Comparison of ENCODE assay signal across 25 mouse cellular contexts in the genomic region with DNA sequence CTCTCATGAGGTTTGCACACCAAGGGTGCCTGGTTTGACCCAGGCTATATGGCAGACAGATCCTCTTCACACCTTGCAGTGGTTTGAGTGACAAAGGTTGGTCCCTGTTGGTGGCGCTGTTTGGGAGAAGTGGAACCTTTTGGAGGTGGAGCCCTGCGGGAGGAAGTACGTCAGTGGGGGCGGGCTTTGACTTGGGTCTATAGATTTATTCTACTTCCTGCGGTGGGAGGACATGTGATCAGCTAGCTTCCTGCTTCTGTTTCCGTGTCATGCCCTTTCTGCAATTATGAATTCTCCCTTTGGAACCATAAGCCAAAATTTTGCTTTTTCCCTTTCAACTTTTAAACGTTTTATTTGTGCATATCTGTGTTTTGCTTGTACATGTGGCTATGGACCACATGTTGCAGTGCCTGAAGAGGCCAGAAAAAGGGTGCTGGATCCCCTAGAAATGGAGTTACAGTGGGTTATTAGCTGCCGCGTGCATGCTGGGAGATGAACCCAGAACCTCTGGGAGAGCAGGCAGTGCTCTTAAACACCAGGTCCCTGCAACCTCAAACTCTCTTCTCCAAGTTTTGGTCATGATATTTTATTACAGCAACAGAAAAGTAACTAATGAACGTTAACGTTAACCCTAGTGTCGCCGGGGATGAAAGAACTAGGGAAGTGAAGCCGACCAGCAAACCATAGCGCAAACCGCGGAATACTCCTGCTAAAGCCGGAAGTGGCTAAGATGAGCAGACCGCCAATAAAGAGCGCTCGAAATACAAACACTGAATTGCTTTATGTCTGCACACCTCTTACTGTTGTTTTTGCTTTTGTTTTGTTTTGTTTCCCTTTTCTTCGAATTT. TPM values are rescaled to one million over a fixed set of nuclear protein-coding genes. Genes with fewer than 3 reads are reported as not detected.
DNase-seq lines count a peak whose midpoint lies in the region; ATAC-seq and TF ChIP-seq lines count a peak whose summit lies in the region.
"Had no signal": no experiment of that assay in that cellular context is flagged by ENCODE, and none has a peak within 500 bp of the region (broad histone marks: within the 10 kb centered on the region; RNA-seq: fewer than 3 reads in every experiment).

No protein-coding gene starts in this region.

- peaks cover 23% of the 10 kb centered on the region for H3K9me3 ChIP-seq in ES-Bruce4 (replicated peaks; ENCODE audit: control insufficient read depth, insufficient read depth, low read length, poor library complexity, severe bottlenecking)
- H3K9me3 ChIP-seq: forebrain, embryonic 13.5 days; heart, embryonic 12.5 days; hindbrain, embryonic 15.5 days had no signal

- no peak for TF ChIP-seq EP300 in ES-Bruce4 (IDR thresholded peaks at IDR 0.05; ENCODE audit: insufficient read depth, low read depth, low read length)

- peak overlapping the region; percentile 52; the same call in 1 of the 2 replicates for H3K27ac ChIP-seq in ES-Bruce4 (ENCODE audit: insufficient read depth, low read length)
- H3K27ac ChIP-seq: forebrain, embryonic 13.5 days; hindbrain, embryonic 15.5 days; layer of hippocampus, adult 2 months; liver, embryonic 14.5 days had no signal

- peak; percentile 31 for DNase-seq in spleen, adult 12 weeks (ENCODE audit: low spot score)
- DNase-seq in spleen, postnatal 14 days (ENCODE audit: low spot score in 2 of 2), result no peak
- peak; percentile 62 for DNase-seq in thymus, postnatal 4 days
- DNase-seq in c-Kit-positive CD71-positive TER-119-positive erythroid progenitor cells, embryonic 14.5 days (ENCODE audit: low spot score), result no peak
- DNase-seq in adrenal gland, postnatal 36 days, result no peak
- DNase-seq: cerebellum, adult 11 months; cerebellum, postnatal 36 days; gastrocnemius, postnatal 36 days; right cerebral cortex, postnatal 25 days had no signal

- TF ChIP-seq CTCF in ES-Bruce4 (IDR thresholded peaks at IDR 0.05; ENCODE audit: low read depth, low read length), result peak; percentile 40

- TF ChIP-seq POLR2A in ES-Bruce4 (IDR thresholded peaks at IDR 0.05; ENCODE audit: insufficient read depth, low read length), result no peak

- H3K4me3 ChIP-seq in ES-Bruce4 (ENCODE audit: low read depth, low read length), result peak overlapping the region; percentile 48
- H3K4me3 ChIP-seq: forebrain, embryonic 13.5 days; heart, embryonic 12.5 days; hindbrain, embryonic 15.5 days; layer of hippocampus, adult 2 months had no signal

- ATAC-seq in megakaryocyte, adult 5-6 weeks (ENCODE audit: poor library complexity, severe bottlenecking), result 0 out of 2 replicates have a peak, but pooled peaks have one; percentile 40
- ATAC-seq: forebrain, embryonic 13.5 days; intestine, postnatal 0 days; lung, postnatal 0 days had no signal

- H3K36me3 ChIP-seq in ES-Bruce4 (ENCODE audit: control insufficient read depth, insufficient read depth, low read length, poor library complexity, severe bottlenecking), result peaks cover 15% of the 10 kb centered on the region
- H3K36me3 ChIP-seq: heart, embryonic 12.5 days; hindbrain, embryonic 15.5 days had no signal

- H3K27me3 ChIP-seq in ES-Bruce4 (ENCODE audit: control insufficient read depth, insufficient read depth, low read length, poor library complexity, severe bottlenecking), result no peaks in the 10 kb centered on the region
- H3K27me3 ChIP-seq: forebrain, embryonic 13.5 days; heart, embryonic 12.5 days; hindbrain, embryonic 15.5 days had no signal

- no peaks in the 10 kb centered on the region for H3K4me1 ChIP-seq in ES-Bruce4 (ENCODE audit: control insufficient read depth, insufficient read depth, low read length)
- H3K4me1 ChIP-seq: forebrain, embryonic 13.5 days; heart, embryonic 12.5 days; hindbrain, embryonic 15.5 days had no signal

- H3K9ac ChIP-seq in ES-Bruce4 (ENCODE audit: low read depth, poor library complexity, severe bottlenecking), result peak overlapping the region; percentile 35
- H3K9ac ChIP-seq: forebrain, embryonic 13.5 days; heart, embryonic 12.5 days; hindbrain, embryonic 15.5 days; liver, embryonic 14.5 days had no signal

RNA-seq across cellular contexts. Expression of a gene that starts 13.9 kb away (rescaled TPM):
- polyA plus RNA-seq in ES-Bruce4 (2011; ENCODE audit: insufficient read depth, insufficient read length, low read depth, missing spikeins), result 5.8 and 11.9 TPM in 2 replicates
- not detected in 2 replicates for total RNA-seq in megakaryocyte, adult 5-6 weeks (2015)
- total RNA-seq in megakaryocyte, adult 5-6 weeks (2017), result 0.04 TPM in 1 of 2 replicates, not detected in the other
- 10 to 100 TPM in 1 of 2 experiments, 1 to 10 TPM in 1; 7.9 to 11.1 TPM for total RNA-seq in adrenal gland, postnatal 36 days (2021)
- total RNA-seq: monocyte, adult 5-6 weeks had no signal

RNA-seq across cellular contexts. Expression of a gene that starts 19.3 kb away (rescaled TPM):
- 462 and 483 TPM in 2 replicates for polyA plus RNA-seq in ES-Bruce4 (2011; ENCODE audit: insufficient read depth, insufficient read length, low read depth, missing spikeins)
- total RNA-seq in megakaryocyte, adult 5-6 weeks (2015), result not detected in 2 replicates
- not detected in 2 replicates for total RNA-seq in megakaryocyte, adult 5-6 weeks (2017)
- not detected for total RNA-seq in adrenal gland, postnatal 36 days (2021)
- total RNA-seq: gastrocnemius, postnatal 36 days; heart, postnatal 25 days; monocyte, adult 5-6 weeks had no signal
- polyA plus RNA-seq: C2C12; forebrain, embryonic 13.5 days; heart, embryonic 12.5 days; intestine, postnatal 0 days; kidney, embryonic 16.5 days; limb, embryonic 11.5 days; liver, embryonic 14.5 days had no signal

RNA-seq across cellular contexts. Expression of a gene that starts 25.1 kb away (rescaled TPM):
- polyA plus RNA-seq in ES-Bruce4 (2011; ENCODE audit: insufficient read depth, insufficient read length, low read depth, missing spikeins), result not detected in 2 replicates
- not detected in 2 replicates for total RNA-seq in megakaryocyte, adult 5-6 weeks (2015)
- not detected in 2 replicates for total RNA-seq in megakaryocyte, adult 5-6 weeks (2017)
- 1 to 10 TPM; 2.3 to 4.9 TPM for total RNA-seq in adrenal gland, postnatal 36 days (2021)
- total RNA-seq: monocyte, adult 5-6 weeks had no signal
- polyA plus RNA-seq: C2C12; forebrain, embryonic 13.5 days; hindbrain, embryonic 15.5 days; limb, embryonic 11.5 days; neural tube, embryonic 14.5 days had no signal

RNA-seq across cellular contexts. Expression of a gene that starts 48.6 kb away (rescaled TPM):
- not detected in 2 replicates for polyA plus RNA-seq in ES-Bruce4 (2011; ENCODE audit: insufficient read depth, insufficient read length, low read depth, missing spikeins)
- not detected in 2 replicates for total RNA-seq in megakaryocyte, adult 5-6 weeks (2015)
- not detected in 2 replicates for total RNA-seq in megakaryocyte, adult 5-6 weeks (2017)
- not detected for total RNA-seq in adrenal gland, postnatal 36 days (2021)
- total RNA-seq: heart, postnatal 25 days; layer of hippocampus, adult 2 months; left cerebral cortex, adult 18-20 months; monocyte, adult 5-6 weeks had no signal
- polyA plus RNA-seq: C2C12; forebrain, embryonic 13.5 days; heart, embryonic 12.5 days; hindbrain, embryonic 15.5 days; intestine, postnatal 0 days; kidney, embryonic 16.5 days; limb, embryonic 11.5 days; liver, embryonic 14.5 days; lung, postnatal 0 days; neural tube, embryonic 14.5 days had no signal

RNA-seq across cellular contexts. Expression of a gene that starts 53.8 kb away (rescaled TPM):
- not detected in 2 replicates for polyA plus RNA-seq in ES-Bruce4 (2011; ENCODE audit: insufficient read depth, insufficient read length, low read depth, missing spikeins)
- total RNA-seq in megakaryocyte, adult 5-6 weeks (2015), result 1,347 and 1,763 TPM in 2 replicates
- 1,568 and 2,380 TPM in 2 replicates for total RNA-seq in megakaryocyte, adult 5-6 weeks (2017)
- 1 to 10 TPM in 1 of 2 experiments, under 1 TPM in 1; 0.66 to 1.1 TPM for total RNA-seq in adrenal gland, postnatal 36 days (2021)
- total RNA-seq: gastrocnemius, postnatal 36 days; layer of hippocampus, adult 2 months had no signal
- polyA plus RNA-seq: C2C12; forebrain, embryonic 13.5 days had no signal

Comparison
In these comparisons a context has a peak if more than half of its experiments do, and no peak if none do; other contexts are left out.
1. DNase-seq: peak in spleen, adult 12 weeks (single experiment) and thymus, postnatal 4 days (single experiment); none in spleen, postnatal 14 days (0 of 2), c-Kit-positive CD71-positive TER-119-positive erythroid progenitor cells, embryonic 14.5 days (single experiment) and adrenal gland, postnatal 36 days (0 of 2).
2. RNA of a gene that starts 13.9 kb away (total RNA-seq): 7.9 to 11.1 TPM in adrenal gland, postnatal 36 days; 0.04 TPM in megakaryocyte, adult 5-6 weeks; every median in the first group is over 4 times any median in the second.